Mouse (Mus musculus): ENCODE results near the gene Gcnt1.

Gene Gcnt1

GRCm38 (mm10) chr19:17366364-17367090 is 6.1 kb downstream of the Gcnt1 start:
- no peak for DNase-seq (ENCODE audit: low read depth)

DNA sequence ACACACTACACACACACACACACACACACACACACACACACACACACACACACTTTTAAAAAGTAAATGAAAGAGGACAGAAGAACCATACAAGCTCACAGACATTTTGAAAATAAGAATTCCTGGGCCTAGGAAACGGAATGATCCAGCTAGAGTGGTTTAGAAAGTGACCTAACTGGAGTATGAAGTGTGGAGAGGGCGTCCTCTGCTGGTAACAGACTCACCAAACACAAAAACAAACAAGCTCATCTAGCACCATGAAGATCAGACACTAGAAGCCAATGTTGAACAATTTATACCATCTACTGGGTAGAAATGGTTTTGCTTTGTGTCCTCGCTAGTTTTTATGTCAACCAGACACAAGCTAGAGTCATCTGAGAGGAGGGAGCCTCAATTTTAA is 7.9 kb downstream of the Gcnt1 start:
- peak; percentile 66 for DNase-seq (ENCODE audit: low read depth)

DNA sequence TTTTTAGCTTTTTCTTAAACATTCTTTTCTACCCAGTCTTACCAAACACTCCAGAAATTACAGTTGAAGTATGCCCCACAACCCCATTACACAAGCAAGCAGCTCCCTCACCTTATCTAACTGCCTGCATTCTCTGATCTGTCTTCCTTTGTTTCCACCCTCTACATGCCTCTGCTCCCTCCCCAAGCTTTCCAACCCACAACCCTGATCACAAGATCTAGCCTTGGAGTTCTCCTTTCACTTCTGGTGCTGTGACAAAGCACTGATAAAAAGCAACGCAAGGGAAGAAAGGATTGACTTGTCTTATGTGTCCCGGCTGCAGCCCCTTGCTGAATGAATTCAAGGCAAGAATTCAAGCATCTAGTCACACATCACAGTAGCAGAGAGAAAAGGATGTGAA is 11.5 kb downstream of the Gcnt1 start:
- no peak for DNase-seq (ENCODE audit: low read depth)

GRCm38 (mm10) chr19:17359315-17359890 is 13.2 kb downstream of the Gcnt1 start:
- DNase-seq (ENCODE audit: low read depth) = no peak

- DNase-seq (ENCODE audit: low read depth) = no peak
These were observed 15.3 kb downstream of the Gcnt1 start for GRCm38 (mm10) chr19:17357391-17357790.

DNA sequence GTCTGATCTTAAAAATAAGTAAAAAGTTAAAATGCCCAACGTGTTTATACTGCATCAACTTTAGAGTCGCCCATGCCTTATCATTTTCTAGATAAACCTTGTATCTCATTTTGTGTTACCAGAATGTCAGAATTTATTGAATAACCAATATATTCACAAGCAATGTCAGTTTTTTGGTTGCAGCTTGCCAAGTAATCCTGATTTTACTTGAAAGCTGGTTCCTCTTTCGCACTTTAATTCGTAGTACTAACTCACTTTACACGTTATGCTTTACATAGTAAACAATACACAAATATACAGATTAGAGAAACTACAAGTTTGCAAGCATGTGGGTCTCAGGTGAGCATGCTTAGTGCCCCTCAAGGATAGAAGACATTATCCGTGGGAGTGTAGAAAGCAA is 15.7 kb downstream of the Gcnt1 start:
- no peak for DNase-seq (ENCODE audit: low read depth)

DNA sequence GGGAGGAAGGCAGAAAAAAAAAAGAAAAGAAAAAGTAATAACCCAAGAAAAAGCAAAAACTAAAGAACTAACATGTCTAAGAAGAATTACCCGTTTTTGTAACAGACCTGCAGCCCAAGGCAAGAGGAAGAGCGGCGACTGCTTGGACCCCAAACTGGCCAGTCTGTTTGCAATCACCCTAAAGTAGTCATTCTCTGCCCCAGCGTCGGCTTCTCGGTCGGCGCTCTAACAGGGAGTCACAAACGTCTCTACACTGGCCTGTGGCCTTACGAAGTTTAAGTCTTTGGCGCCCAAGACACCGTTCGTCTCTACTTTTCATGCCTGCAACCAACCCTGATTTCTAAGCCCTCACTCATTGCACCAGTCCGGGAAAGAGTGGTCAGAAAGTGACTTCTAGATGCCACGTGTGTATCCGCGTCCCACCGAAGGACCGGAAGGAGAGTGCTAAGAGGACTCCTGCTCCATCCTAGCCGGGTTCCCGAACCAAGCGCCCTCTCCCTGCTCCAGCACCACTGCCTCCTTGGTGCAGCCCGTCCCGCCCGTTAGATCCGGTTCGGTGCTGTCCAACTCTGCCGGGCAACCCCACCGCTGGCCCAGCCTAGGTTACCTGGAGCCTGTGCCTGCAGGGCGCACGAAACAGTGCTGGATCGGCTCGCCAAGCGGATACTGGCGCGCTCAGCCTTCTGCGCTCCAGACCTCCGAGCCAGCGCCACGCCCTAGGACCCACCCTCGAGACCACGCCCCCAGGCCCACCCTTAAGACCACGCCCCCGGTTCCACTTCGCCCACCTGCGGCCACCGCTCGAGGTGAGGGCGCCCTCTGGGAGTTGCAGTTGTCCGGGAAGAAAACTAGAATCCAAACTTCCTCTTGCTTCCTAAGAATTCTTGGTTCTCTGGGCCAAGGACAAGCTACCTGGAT is 16.4 kb downstream of the Gcnt1 start:
- DNase-seq (ENCODE audit: low read depth) = no peak

DNA sequence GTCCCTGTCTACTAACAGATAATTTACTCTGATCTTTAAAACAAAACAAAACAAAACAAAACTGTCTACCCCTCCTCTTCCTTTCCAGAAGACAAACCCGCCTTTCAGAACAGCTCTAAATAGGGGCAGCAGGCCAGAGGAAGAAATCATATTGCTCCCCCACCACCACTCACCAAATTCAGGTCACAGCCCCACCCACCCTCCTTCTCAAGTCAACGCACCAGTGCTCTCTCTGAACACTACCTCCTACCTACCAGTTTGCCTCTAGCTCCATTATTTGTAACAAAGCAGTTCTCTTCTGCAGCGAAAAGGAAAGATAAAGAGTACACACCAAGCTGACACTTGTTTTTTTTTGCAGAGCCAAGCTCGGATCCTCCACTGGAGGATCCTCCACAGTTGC is 17.3 kb downstream of the Gcnt1 start:
- DNase-seq (ENCODE audit: low read depth) = no peak

DNA sequence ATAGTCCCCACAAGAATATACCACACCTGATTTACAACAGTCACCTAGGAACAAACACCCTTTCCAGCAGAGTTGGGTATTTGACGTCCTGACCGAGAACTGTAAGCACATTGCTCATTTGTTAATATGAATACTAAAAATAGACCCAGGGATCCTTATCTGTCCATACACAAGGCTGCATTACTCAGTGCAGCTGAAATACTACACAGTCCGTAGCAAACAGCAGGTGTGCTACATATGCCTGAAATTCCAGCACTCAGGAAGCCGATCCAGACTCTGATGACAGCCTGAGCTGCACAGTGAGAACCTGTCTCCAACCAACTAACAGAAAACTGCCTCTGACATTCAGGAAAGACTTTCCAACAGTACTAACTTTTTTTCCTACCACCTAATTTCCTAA is 17.8 kb downstream of the Gcnt1 start:
- DNase-seq (ENCODE audit: low read depth) = no peak

DNA sequence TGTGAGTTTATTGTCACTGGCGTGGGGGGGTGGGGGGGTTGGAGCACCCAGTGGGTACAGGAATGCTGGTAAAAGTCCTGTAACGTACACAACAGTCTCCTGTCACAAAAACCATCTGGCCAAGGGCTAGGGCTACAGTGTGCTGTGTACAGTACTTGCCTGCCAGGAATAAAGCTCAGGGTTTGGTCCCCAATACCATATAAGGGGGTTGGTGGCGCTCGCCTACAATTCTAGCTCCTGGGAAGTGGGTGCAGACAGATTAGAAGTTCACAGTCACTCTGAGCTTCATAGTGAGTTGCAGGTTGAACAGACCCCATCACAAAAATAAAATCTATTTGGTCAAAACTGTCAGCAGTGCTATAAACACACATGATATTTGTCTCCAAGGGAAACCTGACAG is 18.3 kb downstream of the Gcnt1 start:
- DNase-seq (ENCODE audit: low read depth) = no peak

DNA sequence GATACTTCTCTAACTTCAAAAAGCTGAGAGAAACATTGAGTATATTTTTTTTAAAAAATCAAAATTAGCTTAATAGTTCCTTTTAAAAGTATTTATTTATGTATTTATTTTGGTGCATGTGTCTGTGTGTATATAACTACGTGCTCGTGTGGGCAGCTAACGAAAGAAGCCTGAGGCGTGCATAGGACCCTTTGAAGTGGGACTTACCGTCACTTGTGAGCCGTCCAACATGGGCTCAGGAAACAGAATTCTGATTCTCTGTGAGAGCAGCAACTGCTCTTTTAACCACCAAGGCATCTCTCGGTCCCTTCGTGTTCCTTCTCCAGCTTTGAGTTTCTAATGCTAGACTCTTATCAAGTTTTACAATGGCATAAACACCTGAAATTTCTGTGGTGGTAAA is 18.9 kb downstream of the Gcnt1 start:
- DNase-seq (ENCODE audit: low read depth) = no peak

GRCm38 (mm10) chr19:17347852-17348251 is 24.8 kb downstream of the Gcnt1 start:
- no peak for DNase-seq (ENCODE audit: low read depth)

DNA sequence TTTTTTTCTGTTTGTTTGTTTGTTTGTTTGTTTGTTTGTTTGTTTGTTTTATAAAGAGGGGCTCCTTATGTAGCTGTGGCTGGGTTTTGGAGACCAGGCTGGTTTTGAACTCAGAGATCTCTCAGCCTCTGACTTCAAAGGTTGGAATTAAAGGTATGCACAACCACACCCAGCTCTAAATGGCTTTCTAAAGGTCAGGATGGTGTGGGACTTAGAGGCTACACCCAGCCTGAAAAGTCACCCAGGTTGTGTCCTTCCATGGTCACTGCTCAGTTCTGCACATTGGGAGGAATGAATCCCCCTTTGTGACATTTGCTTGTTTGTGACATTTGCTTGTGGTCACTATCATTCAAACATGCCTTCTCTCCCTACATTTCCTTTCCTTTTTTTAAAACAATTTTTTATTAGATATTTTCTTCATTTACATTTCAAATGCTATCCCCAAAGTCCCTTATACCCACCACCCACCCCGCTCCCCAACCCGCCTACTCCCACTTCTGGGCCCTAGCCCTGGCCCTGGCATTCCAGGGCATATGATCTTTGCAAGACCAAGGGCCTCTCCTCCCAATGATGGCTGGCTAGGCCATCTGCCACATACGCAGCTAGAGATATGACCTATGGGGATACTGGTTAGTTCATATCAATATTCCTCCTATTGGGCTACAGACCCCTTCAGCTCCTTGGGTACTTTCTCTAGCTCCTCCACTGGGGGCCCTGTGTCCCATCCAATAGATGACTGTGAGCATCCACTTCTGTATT is 25.7 kb downstream of the Gcnt1 start:
- no peak for DNase-seq (ENCODE audit: low read depth)

- no peak for DNase-seq (ENCODE audit: low read depth)
These were observed 27.8 kb downstream of the Gcnt1 start for GRCm38 (mm10) chr19:17344881-17345280.

GRCm38 (mm10) chr19:17339563-17339962 is 33.1 kb downstream of the Gcnt1 start:
- no peak for DNase-seq (ENCODE audit: low read depth)

GRCm38 (mm10) chr19:17337057-17337679 is 35.5 kb downstream of the Gcnt1 start:
- DNase-seq (ENCODE audit: low read depth) = no peak

DNA sequence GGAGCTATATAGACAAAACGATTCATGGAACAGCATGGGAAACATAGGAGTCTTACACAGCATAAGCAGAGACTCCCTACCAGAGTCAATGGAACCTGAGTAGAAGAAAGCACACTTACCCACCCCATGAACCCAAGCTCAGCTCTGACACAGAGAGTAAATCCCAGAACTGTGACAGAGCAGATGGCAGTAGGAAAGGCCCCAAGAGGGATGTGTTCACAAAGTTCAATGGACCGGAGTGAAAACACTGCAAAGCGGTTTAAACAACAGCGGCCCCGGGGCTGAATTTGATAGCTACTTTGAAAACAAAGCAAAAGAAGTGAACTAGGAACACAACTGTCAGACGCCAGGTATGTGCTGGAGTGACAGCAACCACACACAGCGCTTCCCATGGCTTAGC is 36.0 kb downstream of the Gcnt1 start:
- no peak for DNase-seq (ENCODE audit: low read depth)

DNA sequence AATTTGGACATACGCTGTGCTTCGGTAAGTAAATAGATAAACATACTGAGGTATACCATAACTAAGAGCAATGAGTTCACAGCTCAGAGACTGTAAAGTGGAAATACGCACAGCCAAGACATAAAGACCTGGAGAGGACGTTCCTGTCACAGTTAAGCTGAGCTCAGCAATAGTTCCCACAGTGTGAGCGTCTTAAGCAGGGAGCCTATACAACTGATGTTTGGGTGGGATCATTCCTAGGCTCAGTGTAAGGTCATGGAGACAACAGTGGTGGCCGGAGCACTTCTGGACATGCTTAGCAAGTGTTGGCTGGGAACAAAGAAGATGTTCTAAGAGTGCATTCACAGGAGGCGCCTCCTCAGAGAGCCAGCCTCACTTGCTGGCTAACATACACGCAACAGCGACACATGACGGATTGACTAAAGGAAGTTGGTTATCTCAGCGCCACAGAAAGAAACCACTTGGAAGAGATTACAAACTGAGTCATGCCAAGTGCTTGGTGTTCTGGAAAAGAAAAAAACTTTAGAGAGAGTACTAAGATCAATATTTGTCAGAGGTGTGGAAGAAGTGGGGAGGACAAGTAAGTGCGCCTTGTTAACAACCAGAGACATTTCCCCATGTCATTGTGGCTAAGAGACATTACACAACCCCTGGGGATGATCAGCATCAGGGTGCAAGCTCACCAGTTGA is 37.9 kb downstream of the Gcnt1 start:
- no peak for DNase-seq (ENCODE audit: low read depth)

DNA sequence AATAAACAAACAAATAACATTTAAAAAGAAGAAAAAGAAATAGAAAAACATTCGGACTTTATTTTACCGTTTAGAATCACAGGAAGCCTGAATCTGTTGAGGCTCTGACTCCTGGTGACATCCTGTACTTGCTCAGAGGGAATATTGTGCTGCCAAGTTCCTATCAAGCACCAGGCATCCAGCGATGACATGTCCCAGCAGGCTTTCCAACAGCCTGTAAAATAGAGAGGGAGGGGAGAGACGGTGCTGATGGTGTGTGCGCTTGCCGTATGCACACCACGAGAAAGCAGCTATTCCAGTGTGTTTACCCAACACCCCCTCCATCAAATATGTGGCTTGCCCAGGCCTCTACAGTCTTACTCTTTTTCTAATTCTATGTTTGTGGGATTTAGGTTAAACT is 39.6 kb downstream of the Gcnt1 start:
- DNase-seq (ENCODE audit: low read depth) = no peak

GRCm38 (mm10) chr19:17328916-17329315 is 43.7 kb downstream of the Gcnt1 start:
- no peak for DNase-seq (ENCODE audit: low read depth)

DNA sequence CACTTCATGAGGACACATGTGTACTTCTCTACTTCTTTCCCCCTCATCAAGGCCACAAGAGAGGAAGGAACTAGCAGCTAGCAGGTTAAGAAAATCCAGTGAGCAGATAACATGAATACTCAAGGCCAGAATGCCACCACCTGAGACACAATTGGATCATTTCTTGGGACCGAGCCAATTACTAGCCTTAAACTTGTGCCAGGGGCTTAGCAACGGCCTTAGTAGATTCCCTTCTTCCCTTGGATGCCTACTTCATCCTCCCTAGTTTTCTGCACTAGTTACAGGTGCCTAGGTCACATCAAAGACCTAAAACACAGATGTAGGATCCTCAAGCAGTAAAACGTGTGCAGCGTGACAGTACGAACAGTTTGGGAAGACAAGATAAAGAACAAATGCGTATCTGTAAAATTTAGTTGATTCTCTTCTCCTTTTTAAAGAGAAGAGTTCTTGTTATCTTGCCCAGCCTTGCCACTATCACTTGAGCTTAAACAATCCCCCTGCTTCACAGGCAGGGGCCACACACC is 44.7 kb downstream of the Gcnt1 start:
- peak; percentile 48 for DNase-seq (ENCODE audit: low read depth)

Data from c-Kit-positive CD71-positive TER-119-negative erythroid progenitor cells, embryonic 14.5 days (primary cell).